Mouse (Mus musculus) spleen, adult 2 months (tissue): Measurements from ENCODE around the gene Uck1. TPM values are rescaled to one million over a fixed set of nuclear protein-coding genes. Genes with fewer than 3 reads are reported as not detected.

Experiments
- DNase-seq, 2 experiments: peaks; one replicate each; pipeline versions ENCODE4 v3.0.0 to v3.0.0-alpha.2; 2012 to 2021; ENCODE audit warnings: low spot score in 2 of 2, low read depth in 1 of 2
- H3K27ac ChIP-seq: fragments of 200-500 bp; 2 replicates; pipeline ENCODE4 v1.5.1; 2012; ENCODE audit warnings: low read length, inconsistent platforms; ENCODE audit not compliant: insufficient read depth
- H3K27me3 ChIP-seq: fragments of 200-500 bp; 2 replicates; pipeline ENCODE4 v1.6.1; 2012; ENCODE audit warnings: mild to moderate bottlenecking, moderate library complexity, low read length, inconsistent platforms; ENCODE audit not compliant: control insufficient read depth, insufficient read depth
- H3K36me3 ChIP-seq: fragments of 200-500 bp; 2 replicates; pipeline ENCODE4 v1.6.1; 2012; ENCODE audit warnings: mild to moderate bottlenecking, low read length, inconsistent platforms; ENCODE audit not compliant: control insufficient read depth, insufficient read depth
- H3K4me1 ChIP-seq: fragments of 200-500 bp; 2 replicates; pipeline ENCODE4 v1.6.1; 2011; ENCODE audit warnings: inconsistent platforms; ENCODE audit not compliant: control insufficient read depth, insufficient read depth, insufficient read length
- H3K4me3 ChIP-seq: fragments of 200-500 bp; 2 replicates; pipeline ENCODE4 v1.5.1; 2011; ENCODE audit warnings: mild to moderate bottlenecking, inconsistent platforms; ENCODE audit not compliant: insufficient read depth, insufficient read length; ENCODE audit errors: extremely low read depth
- CTCF ChIP-seq: fragments of 200-500 bp; IDR thresholded peaks from 2 replicates; pipeline ENCODE4 v1.5.1; 2011; ENCODE audit warnings: mild to moderate bottlenecking, inconsistent platforms; ENCODE audit not compliant: insufficient read depth, insufficient read length, insufficient replicate concordance; ENCODE audit errors: extremely low read depth
- POLR2A ChIP-seq: fragments of 200-500 bp; IDR thresholded peaks from 2 replicates; pipeline ENCODE4 v1.6.1; 2011; ENCODE audit warnings: low read depth, low read length, inconsistent platforms
- WGBS: fragments of 180-500 bp; shearing (Covaris S2); methylation state at CpG from one replicate; pipeline ENCODE4 v1.1.7; 2018; 5-methylcytosine and 5-hydroxymethylcytosine counted together
- polyA plus RNA-seq: library from polyadenylated mRNA; depleted of rRNA; stranded (reverse); fragments of >200 nt; gene quantifications from 2 replicates; pipeline ENCODE4 v1.2.3, GENCODE M21; 2012

Uck1 gene
- polyA plus RNA-seq, 1 experiment = 58.4 TPM

DNA sequence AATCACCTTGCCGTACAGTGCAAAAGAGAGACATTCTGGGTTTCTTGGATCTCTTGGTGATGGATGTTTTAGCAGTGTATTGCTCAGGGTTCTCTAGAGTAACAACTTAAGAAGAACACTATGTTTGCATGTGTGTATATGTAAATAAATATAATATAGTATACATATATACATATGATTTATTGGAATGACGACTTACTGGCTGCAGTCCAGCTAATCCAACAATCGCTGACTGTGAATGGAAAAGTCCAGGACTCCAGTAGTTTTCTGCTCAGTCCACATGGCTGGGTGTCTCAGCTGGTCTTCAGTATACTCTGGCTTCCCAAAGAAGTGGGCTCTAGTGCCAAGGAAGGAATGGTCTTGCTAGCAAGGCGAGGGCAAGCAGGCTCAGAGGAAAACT is 22.4 kb downstream of the Uck1 start:
- no peak for DNase-seq
- WGBS = 50% methylated on average over 4 of the region's 4 CpGs
- Histone ChIP-seq H3K36me3 (no peaks in the 10 kb centered on the region), H3K27me3 (no peaks in the 10 kb centered on the region), H3K4me3 (0 out of 2 replicates have a peak overlapping the region, but pooled peaks have one; percentile 78), H3K27ac (no peak overlapping the region), H3K4me1 (peaks cover 3% of the 10 kb centered on the region; the same call in 1 of the 2 replicates)
- TF ChIP-seq POLR2A = no peak
- no peak for TF ChIP-seq CTCF

GRCm38 (mm10) chr2:32236760-32237487 is 23.0 kb downstream of the Uck1 start:
- peak overlapping the region; percentile 78 for H3K4me3 ChIP-seq
- H3K27ac ChIP-seq = peak overlapping the region; percentile 42; the same call in 1 of the 2 replicates
- under 1% methylated on average over 20 of the region's 20 CpGs for WGBS
- peak in 1 of 2 experiments; percentile 19 for DNase-seq
- H3K4me1 ChIP-seq = peaks cover 3% of the 10 kb centered on the region; the same call in 1 of the 2 replicates
- TF ChIP-seq POLR2A (no peak), CTCF (no peak)
- H3K27me3 ChIP-seq = no peaks in the 10 kb centered on the region
- H3K36me3 ChIP-seq = peaks cover 4% of the 10 kb centered on the region

DNA sequence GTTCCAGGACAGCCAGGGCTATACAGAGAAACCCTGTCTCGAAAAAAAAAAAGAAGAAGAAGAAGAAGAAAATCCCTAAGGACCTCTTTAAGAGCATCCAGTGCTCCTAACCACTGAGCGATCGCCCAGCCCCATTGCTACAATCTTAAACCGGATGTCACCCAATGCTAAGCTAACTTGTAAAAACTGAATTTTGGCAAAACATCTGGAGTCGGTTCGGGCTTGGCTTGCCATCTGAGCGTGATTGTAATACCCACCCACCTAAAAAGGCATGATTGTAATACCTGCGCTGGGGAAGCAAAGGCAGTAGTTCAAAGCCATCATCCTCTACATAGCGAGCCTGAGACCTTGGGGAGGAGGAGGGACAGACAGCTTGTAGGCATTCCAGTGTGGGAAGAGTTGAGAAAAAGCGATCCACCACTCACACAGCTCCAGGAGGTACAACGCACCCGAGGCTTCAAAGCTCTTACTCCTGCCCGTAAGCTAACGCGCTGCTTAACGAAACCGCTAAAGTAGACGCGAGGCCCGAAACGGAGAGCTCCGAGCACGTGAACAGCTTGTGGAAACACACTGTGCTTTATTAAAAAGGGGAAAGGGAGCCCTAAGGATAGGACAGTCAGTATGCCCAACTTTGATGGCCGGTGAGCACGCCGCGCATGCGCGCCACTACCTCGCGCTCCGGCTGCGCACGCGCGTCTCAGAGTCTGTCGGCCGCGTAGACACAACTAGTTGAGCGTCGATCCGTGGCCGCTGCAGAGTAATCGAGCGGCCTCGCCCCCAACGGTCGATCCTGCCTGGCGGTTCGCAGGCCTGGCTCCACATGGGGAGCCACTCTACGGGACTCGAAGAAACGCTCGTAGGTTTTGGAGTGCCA is 23.8 kb downstream of the Uck1 start, which contains the start of gene Pomt1:
Gene Pomt1, plus strand, starts transcription at position 705 of the 874 bp plus-strand sequence.
- Histone ChIP-seq H3K27ac (peak within 1 kb of the TSS; percentile 72), H3K4me1 (peaks cover 3% of the 10 kb centered on the region; the same call in 1 of the 2 replicates), H3K4me3 (peak within 1 kb of the TSS; percentile 78), H3K27me3 (no peaks in the 10 kb centered on the region), H3K36me3 (peaks cover 12% of the 10 kb centered on the region)
- DNase-seq = peak; percentile 85 to 86
- under 1% methylated on average over 54 of the region's 54 CpGs for WGBS
- TF ChIP-seq CTCF = no peak
- TF ChIP-seq POLR2A = peak; percentile 34

DNA sequence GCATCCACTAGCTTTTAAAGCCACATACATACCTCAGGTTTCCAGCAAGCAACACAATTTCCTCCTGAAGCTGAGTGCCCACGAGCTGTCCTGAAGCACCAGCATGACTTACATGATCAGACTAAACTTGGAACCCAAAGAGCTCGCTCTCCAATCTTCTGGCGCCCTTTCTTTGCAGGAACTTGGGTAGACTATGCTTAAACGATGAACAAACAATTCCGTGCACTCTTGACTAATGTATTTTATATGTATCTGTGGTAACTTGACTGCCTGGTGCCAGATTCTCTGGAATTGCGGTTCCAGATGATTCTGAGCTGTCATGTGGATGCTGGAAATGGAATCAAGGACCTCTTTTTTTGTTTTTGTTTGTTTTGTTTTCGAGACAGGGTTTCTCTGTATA is 24.5 kb downstream of the Uck1 start:
- 31% methylated on average over 7 of the region's 7 CpGs for WGBS
- TF ChIP-seq CTCF (no peak), POLR2A (no peak)
- Histone ChIP-seq H3K4me3 (no peak overlapping the region), H3K36me3 (peaks cover 19% of the 10 kb centered on the region), H3K27ac (no peak overlapping the region), H3K4me1 (peaks cover 3% of the 10 kb centered on the region; the same call in 1 of the 2 replicates), H3K27me3 (no peaks in the 10 kb centered on the region)
- no peak for DNase-seq

GRCm38 (mm10) chr2:32222057-32222456 is 37.9 kb downstream of the Uck1 start:
- peaks cover 66% of the 10 kb centered on the region for H3K36me3 ChIP-seq
- WGBS = 45% methylated on average over 10 of the region's 10 CpGs
- TF ChIP-seq POLR2A = no peak
- TF ChIP-seq CTCF = no peak
- H3K4me1 ChIP-seq = 0 out of 2 replicates have a peak, but pooled peaks cover 4% of the 10 kb centered on the region
- H3K4me3 ChIP-seq = no peak overlapping the region
- H3K27ac ChIP-seq = no peak overlapping the region
- peak in 1 of 2 experiments; percentile 29 for DNase-seq
- no peaks in the 10 kb centered on the region for H3K27me3 ChIP-seq

GRCm38 (mm10) chr2:32221577-32221976 is 38.4 kb downstream of the Uck1 start:
- Histone ChIP-seq H3K36me3 (peaks cover 66% of the 10 kb centered on the region), H3K27me3 (no peaks in the 10 kb centered on the region), H3K27ac (no peak overlapping the region), H3K4me1 (0 out of 2 replicates have a peak, but pooled peaks cover 4% of the 10 kb centered on the region), H3K4me3 (no peak overlapping the region)
- TF ChIP-seq POLR2A = no peak
- TF ChIP-seq CTCF = no peak
- DNase-seq = no peak
- WGBS = 76% methylated on average over 7 of the region's 7 CpGs

- peaks cover 66% of the 10 kb centered on the region for H3K36me3 ChIP-seq
- DNase-seq = no peak
- 92% methylated on average over 10 of the region's 10 CpGs for WGBS
Observed at GRCm38 (mm10) chr2:32220969-32221368, 39.0 kb downstream of the Uck1 start.

More at GRCm38 (mm10) chr2:32220969-32221368, 39.0 kb downstream of the Uck1 start:
- no peak for TF ChIP-seq CTCF
- no peak for TF ChIP-seq POLR2A
- Histone ChIP-seq H3K4me1 (0 out of 2 replicates have a peak, but pooled peaks cover 4% of the 10 kb centered on the region), H3K27me3 (no peaks in the 10 kb centered on the region), H3K4me3 (no peak overlapping the region), H3K27ac (no peak overlapping the region)
